Mouse (Mus musculus): Measurements from ENCODE around the gene Mybpc3.

GRCm38 (mm10) chr2:91071059-91071458 is 46.9 kb upstream of the Mybpc3 start:
- TF ChIP-seq POLR2A (IDR thresholded peaks at IDR 0.05; ENCODE audit: borderline replicate concordance, extremely low read depth, low read depth, low read length) (no peak), CTCF (IDR thresholded peaks at IDR 0.05; ENCODE audit: insufficient read depth, low read length) (no peak)

Measured in lung, adult 2 months (tissue).